Mouse (Mus musculus): ENCODE measurements around the gene Vmn1r43.
"Not testable (repeated sequence)": the region's sequence is repeated elsewhere in the genome, so short reads cannot be mapped to it uniquely, and the experiment has no call there.

Vmn1r43 gene

DNA sequence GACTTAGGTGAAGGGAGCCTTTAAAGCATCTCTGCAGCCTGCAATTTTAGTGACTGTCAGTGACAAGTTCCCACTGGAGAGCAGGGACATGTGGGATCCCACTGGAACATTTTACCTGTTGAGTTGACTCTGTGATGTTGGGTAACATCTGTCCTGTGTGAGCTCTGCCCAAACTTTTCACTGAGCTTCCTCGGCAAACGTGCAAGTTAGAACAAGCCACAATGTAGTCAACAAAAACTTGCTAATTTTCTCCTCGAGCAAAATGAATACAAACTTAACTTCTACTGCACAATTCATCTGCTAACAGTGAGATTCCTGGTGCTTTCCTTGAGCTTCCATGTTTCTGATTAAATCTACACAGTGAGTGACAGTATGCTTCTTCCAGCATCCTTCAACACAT, at the start of gene Vmn1r43, which contains the start of gene Vmn1r42:
TSS of gene Vmn1r43 (minus strand) at position 101 of the 400 bp plus-strand sequence.
TSS of gene Vmn1r42 (minus strand) at position 101 of the 400 bp plus-strand sequence.
- not testable (repeated sequence) for DNase-seq

DNA sequence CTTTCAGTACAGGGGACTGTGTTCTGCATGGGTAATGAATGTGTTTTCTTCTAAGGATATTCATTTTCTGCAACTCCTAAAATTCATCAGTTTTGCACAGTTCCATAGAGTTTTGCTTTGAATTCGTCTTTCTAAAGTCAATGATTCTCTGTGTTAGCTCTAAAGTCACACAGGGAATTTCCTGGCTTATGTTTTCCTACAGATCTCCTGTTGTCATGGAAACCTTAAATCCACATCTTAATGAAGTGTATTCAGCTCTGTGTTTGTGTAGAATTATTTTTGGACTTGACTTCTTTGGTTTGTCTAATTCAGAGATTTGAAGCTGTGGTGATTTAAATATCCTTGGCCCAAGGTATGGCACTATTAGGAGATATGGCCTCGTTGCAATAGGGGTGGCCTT, 7.6 kb upstream of the Vmn1r43 start:
- no peak for DNase-seq

DNA sequence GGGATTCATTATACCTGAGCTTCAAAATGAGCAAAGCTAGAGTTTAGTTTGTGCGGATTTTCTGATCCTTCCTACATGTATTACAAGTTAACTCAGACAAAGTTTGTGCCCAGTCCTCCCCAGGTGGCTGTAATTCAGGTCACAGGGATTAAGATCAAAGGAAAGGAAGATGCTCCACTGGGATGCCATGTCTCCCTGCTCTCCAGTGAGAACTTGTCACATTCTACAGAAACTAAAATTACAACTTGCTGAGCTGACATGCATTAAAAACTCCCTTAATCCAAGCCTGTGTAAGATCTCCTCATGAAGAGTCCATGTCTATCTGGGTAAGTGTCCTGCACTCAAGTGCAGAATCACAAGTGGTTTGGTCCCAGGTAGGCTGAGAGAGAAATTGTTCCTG, 7.1 kb upstream of the Vmn1r43 start, which contains the start of gene Vmn1r44:
TSS of gene Vmn1r44 (plus strand) at position 301 of the 400 bp plus-strand sequence.
- no peak for DNase-seq

DNA sequence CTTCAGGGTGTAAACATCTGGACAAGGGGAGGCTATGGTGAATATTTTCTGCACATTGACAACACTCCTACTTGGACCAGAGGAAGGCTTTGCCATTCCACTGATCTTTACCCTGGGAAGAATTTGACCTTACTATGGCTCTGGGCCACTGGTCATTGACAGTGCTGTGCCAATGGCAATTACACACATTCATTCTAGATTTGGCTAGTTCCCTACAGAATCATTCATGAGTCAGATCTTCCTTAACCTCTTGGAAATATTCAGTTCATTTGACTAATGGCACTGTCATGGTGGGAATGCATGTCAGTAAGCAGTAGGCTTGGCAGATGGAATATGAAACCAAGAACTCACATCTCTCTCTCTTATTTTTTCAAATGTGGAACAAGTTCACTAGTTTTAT, 4.7 kb upstream of the Vmn1r43 start:
- no peak for DNase-seq

GRCm38 (mm10) chr6:89876963-89877362, 750 bp upstream of the Vmn1r43 start:
- DNase-seq: no peak

DNA sequence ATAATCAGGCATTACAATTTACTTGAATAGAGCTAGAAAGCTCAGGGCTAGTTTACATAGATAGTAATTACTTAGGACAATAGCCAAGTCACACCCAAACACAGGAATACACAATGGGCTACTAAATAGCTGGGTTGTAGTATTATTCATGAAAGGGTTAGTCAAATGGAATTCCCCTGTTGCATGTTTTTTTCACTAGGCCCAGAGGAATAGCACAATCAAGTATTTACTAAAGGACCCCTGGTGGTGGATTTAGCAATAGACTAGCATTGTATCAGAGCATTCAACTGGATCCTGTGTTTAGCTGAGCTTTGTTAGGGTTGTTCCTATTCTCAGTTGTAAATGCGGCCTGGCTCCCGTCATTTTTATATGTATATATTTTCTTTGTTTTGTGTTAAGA, 8.2 kb downstream of the Vmn1r43 start:
- no peak for DNase-seq

- no peak for DNase-seq
Observed at GRCm38 (mm10) chr6:89867276-89867675, 8.9 kb downstream of the Vmn1r43 start.

- DNase-seq: no peak
Observed at GRCm38 (mm10) chr6:89863792-89864191, 12.4 kb downstream of the Vmn1r43 start.

GRCm38 (mm10) chr6:89859839-89860238, 16.4 kb downstream of the Vmn1r43 start:
- no peak for DNase-seq

GRCm38 (mm10) chr6:89857552-89857951, 18.7 kb downstream of the Vmn1r43 start:
- no peak for DNase-seq
